Comparison of ENCODE assay signal across 10 mouse cellular contexts in genomic region chr11:44398356-44398755, GRCm38 (mm10). TPM values are rescaled to one million over a fixed set of nuclear protein-coding genes. Genes with fewer than 3 reads are reported as not detected.
A peak's percentile ranks its signal among the peaks of the same experiment; 100 is the strongest.
DNase-seq lines count a peak whose midpoint lies in the region; ATAC-seq and TF ChIP-seq lines count a peak whose summit lies in the region.
"Had no signal": no experiment of that assay in that cellular context is flagged by ENCODE, and none has a peak within 500 bp of the region (broad histone marks: within the 10 kb centered on the region; RNA-seq: fewer than 3 reads in every experiment).

No protein-coding gene starts in this region.

- peak overlapping the region; percentile 52 for H3K4me3 ChIP-seq in heart, embryonic 10.5 days
- H3K4me3 ChIP-seq in liver, embryonic 12.5 days, result no peak overlapping the region
- no peak overlapping the region for H3K4me3 ChIP-seq in hindbrain, embryonic 12.5 days
- H3K4me3 ChIP-seq in myocyte, result no peak overlapping the region

- intact Hi-C loops in heart, postnatal 14 days (cut with DNase I), result no loop called here
- intact Hi-C loops in left cerebral cortex, postnatal 36 days (cut with DNase I), result no loop called here

- no peak for DNase-seq in heart, embryonic 10.5 days (ENCODE audit: low spot score)
- no peak for DNase-seq in heart, postnatal 14 days
- no peak for DNase-seq in liver
- no peak for DNase-seq in c-Kit-positive CD71-positive TER-119-positive erythroid progenitor cells, embryonic 14.5 days (ENCODE audit: low spot score)
- DNase-seq in left cerebral cortex, postnatal 36 days (ENCODE audit: low spot score in 2 of 2), result no peak

- no peaks in the 10 kb centered on the region for H3K79me2 ChIP-seq in myocyte (ENCODE audit: control insufficient read depth, insufficient read depth)

- no peaks in the 10 kb centered on the region for H3K36me3 ChIP-seq in heart, embryonic 10.5 days
- H3K36me3 ChIP-seq in liver, embryonic 12.5 days, result no peaks in the 10 kb centered on the region
- H3K36me3 ChIP-seq in hindbrain, embryonic 12.5 days, result no peaks in the 10 kb centered on the region
- H3K36me3 ChIP-seq in myocyte (ENCODE audit: control insufficient read depth, insufficient read depth), result no peaks in the 10 kb centered on the region
- H3K36me3 ChIP-seq: embryonic facial prominence, embryonic 15.5 days had no signal

- H3K4me1 ChIP-seq in heart, embryonic 10.5 days, result peaks cover 12% of the 10 kb centered on the region; the same call in 1 of the 2 replicates
- H3K4me1 ChIP-seq in liver, embryonic 12.5 days, result no peaks in the 10 kb centered on the region
- H3K4me1 ChIP-seq in hindbrain, embryonic 12.5 days, result 0 out of 2 replicates have a peak, but pooled peaks cover 3% of the 10 kb centered on the region

- peak overlapping the region; percentile 53; the same call in 1 of the 2 replicates for H3K4me2 ChIP-seq in liver, embryonic 12.5 days
- peak overlapping the region; percentile 66; the same call in 1 of the 2 replicates for H3K4me2 ChIP-seq in hindbrain, embryonic 12.5 days (replicated peaks)
- H3K4me2 ChIP-seq in myocyte (ENCODE audit: low read depth), result peak overlapping the region; percentile 60

- ATAC-seq in liver, embryonic 12.5 days, result no peak
- ATAC-seq in hindbrain, embryonic 12.5 days (ENCODE audit: low FRiP score), result no peak

- WGBS in heart, embryonic 10.5 days, result 69% methylated on average over 6 of the region's 6 CpGs
- 60% methylated on average over 6 of the region's 6 CpGs for WGBS in liver, embryonic 12.5 days (ENCODE audit: insufficient replicate concordance)
- 75% methylated on average over 6 of the region's 6 CpGs for WGBS in hindbrain, embryonic 12.5 days

- H3K27ac ChIP-seq in heart, embryonic 10.5 days, result no peak overlapping the region
- no peak overlapping the region for H3K27ac ChIP-seq in liver, embryonic 12.5 days
- H3K27ac ChIP-seq in hindbrain, embryonic 12.5 days, result no peak overlapping the region
- H3K27ac ChIP-seq: embryonic facial prominence, embryonic 15.5 days had no signal

- H3K9ac ChIP-seq in liver, embryonic 12.5 days, result no peak overlapping the region
- no peak overlapping the region for H3K9ac ChIP-seq in hindbrain, embryonic 12.5 days

- no peaks in the 10 kb centered on the region for H3K27me3 ChIP-seq in heart, embryonic 10.5 days (ENCODE audit: insufficient read depth, poor library complexity, severe bottlenecking)
- H3K27me3 ChIP-seq in liver, embryonic 12.5 days (replicated peaks), result peaks cover 19% of the 10 kb centered on the region; the same call in 1 of the 2 replicates
- no peaks in the 10 kb centered on the region for H3K27me3 ChIP-seq in hindbrain, embryonic 12.5 days
- H3K27me3 ChIP-seq in myocyte (ENCODE audit: control insufficient read depth, insufficient read depth, insufficient read length), result no peaks in the 10 kb centered on the region

- no peak for TF ChIP-seq POLR2A in myocyte (IDR thresholded peaks at IDR 0.05; ENCODE audit: insufficient read length, low read depth)

- no peak overlapping the region for H3ac ChIP-seq in myocyte (ENCODE audit: control insufficient read depth, insufficient read length)

- no peaks in the 10 kb centered on the region for H3K9me3 ChIP-seq in heart, embryonic 10.5 days
- no peaks in the 10 kb centered on the region for H3K9me3 ChIP-seq in liver, embryonic 12.5 days (replicated peaks)
- no peaks in the 10 kb centered on the region for H3K9me3 ChIP-seq in hindbrain, embryonic 12.5 days (replicated peaks)
- H3K9me3 ChIP-seq: embryonic facial prominence, embryonic 15.5 days had no signal

TF ChIP-seq in myocyte, 11 proteins besides CTCF, POLR2A, EP300 and RAD21:
- TF ChIP-seq REST (IDR thresholded peaks at IDR 0.05; ENCODE audit: insufficient read depth, insufficient read length), result no peak
- no peak for TF ChIP-seq POLR2AphosphoS2 (IDR thresholded peaks at IDR 0.05; ENCODE audit: insufficient read length, low read depth)
- TF ChIP-seq MYOD1 (IDR thresholded peaks at IDR 0.05; ENCODE audit: control insufficient read depth in 1 of 3, insufficient read length in 2 of 3, low read depth in 2 of 3), result no peak
- no peak for TF ChIP-seq USF1 (IDR thresholded peaks at IDR 0.05; ENCODE audit: low read depth)
- no peak for TF ChIP-seq MYOG (IDR thresholded peaks at IDR 0.05; ENCODE audit: control insufficient read depth in 1 of 3, insufficient read depth in 1 of 3, insufficient read length in 2 of 3, low read depth in 2 of 3)
- TF ChIP-seq SRF (IDR thresholded peaks at IDR 0.05; ENCODE audit: control insufficient read depth, insufficient read length, low read depth), result no peak
- no peak for TF ChIP-seq CEBPB (IDR thresholded peaks at IDR 0.05; ENCODE audit: insufficient read depth, poor library complexity, severe bottlenecking)
- TF ChIP-seq TCF12 (IDR thresholded peaks at IDR 0.05; ENCODE audit: insufficient read depth, poor library complexity, severe bottlenecking), result no peak
- TF ChIP-seq TCF3 (IDR thresholded peaks at IDR 0.05; ENCODE audit: insufficient read length, low read depth), result no peak
- TF ChIP-seq MAX (IDR thresholded peaks at IDR 0.05; ENCODE audit: low read depth), result no peak
- TF ChIP-seq E2F4 (IDR thresholded peaks at IDR 0.05; ENCODE audit: insufficient read depth), result no peak
TF ChIP-seq in myocyte: peak in this region for 0.

RNA-seq across cellular contexts. Expression of gene Il12b, which starts 1.5 kb away (rescaled TPM):
- not detected in 2 replicates for polyA plus RNA-seq in heart, embryonic 10.5 days (2016; fragmentation: Nextera tagmentation; extraction: Ambion mirVana)
- not detected for total RNA-seq in heart, postnatal 14 days (2021)
- 0.08 TPM in 1 of 2 replicates, not detected in the other for polyA plus RNA-seq in liver, embryonic 12.5 days (2016; fragmentation: Nextera tagmentation; extraction: Ambion mirVana)
- polyA plus RNA-seq in hindbrain, embryonic 12.5 days (2016; fragmentation: Nextera tagmentation; extraction: Ambion mirVana), result not detected in 2 replicates
- polyA plus RNA-seq in myocyte (2012; fragmentation: generic; extraction: Trizol), result not detected
- total RNA-seq in left cerebral cortex, postnatal 36 days (2021), result not detected
- polyA plus RNA-seq: embryonic facial prominence, embryonic 15.5 days; neural tube, embryonic 11.5 days had no signal
